Mouse (Mus musculus): Measurements from ENCODE around the gene Slc15a5. TPM values are rescaled to one million over a fixed set of nuclear protein-coding genes. Genes with fewer than 3 reads are reported as not detected.

Gene Slc15a5
- polyA plus RNA-seq, 1 experiment from 2014 or later: not detected

DNA sequence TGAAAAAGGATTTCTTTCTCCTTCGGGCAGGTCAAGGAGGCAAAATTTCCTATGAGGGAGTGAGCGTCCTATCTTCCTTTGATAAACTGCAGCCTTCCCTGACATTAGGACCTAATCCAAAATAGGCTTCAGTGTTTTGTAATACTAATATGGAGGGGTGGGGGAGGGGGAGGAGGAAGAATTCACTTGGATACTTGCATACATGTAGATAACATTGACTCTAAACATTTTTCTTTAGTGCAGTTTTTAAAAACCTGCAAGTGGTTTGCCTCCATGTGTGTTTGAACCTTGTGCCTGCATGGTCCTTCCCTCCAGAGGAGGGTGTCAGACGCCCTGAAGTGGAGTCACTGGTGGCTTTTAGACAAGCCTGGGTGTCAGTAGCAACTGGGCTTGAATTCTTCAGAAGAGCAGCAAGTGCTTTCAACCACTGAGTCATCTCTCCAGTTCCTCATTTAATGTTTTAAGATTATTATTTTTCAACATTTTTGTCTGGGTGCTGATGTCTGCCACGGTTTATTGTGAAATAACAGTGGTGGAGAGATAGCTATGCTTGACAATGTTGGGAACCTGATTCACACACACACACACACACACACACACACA is 8.1 kb downstream of the Slc15a5 start:
- no peak overlapping the region for H3K4me2 ChIP-seq (ENCODE audit: low read length)
- 75% methylated on average over 4 of the region's 4 CpGs for WGBS
- no peak for ATAC-seq (replicated peaks; ENCODE audit: low FRiP score, low TSS enrichment, low read depth)
- DNase-seq (ENCODE audit: low spot score): no peak
- no peaks in the 10 kb centered on the region for H3K9me3 ChIP-seq (ENCODE audit: control insufficient read depth, low read length)
- H3K9ac ChIP-seq (ENCODE audit: low read length): no peak overlapping the region
- H3K36me3 ChIP-seq (ENCODE audit: control insufficient read depth, insufficient read depth, low read length): no peaks in the 10 kb centered on the region
- H3K4me1 ChIP-seq (replicated peaks; ENCODE audit: control insufficient read depth, insufficient read depth, low read length): no peaks in the 10 kb centered on the region
- no peaks in the 10 kb centered on the region for H3K27me3 ChIP-seq (replicated peaks; ENCODE audit: control insufficient read depth, insufficient read depth, low read length)
- H3K4me3 ChIP-seq (ENCODE audit: low read depth, low read length): no peak overlapping the region
- no peak overlapping the region for H3K27ac ChIP-seq (ENCODE audit: low read depth)

DNA sequence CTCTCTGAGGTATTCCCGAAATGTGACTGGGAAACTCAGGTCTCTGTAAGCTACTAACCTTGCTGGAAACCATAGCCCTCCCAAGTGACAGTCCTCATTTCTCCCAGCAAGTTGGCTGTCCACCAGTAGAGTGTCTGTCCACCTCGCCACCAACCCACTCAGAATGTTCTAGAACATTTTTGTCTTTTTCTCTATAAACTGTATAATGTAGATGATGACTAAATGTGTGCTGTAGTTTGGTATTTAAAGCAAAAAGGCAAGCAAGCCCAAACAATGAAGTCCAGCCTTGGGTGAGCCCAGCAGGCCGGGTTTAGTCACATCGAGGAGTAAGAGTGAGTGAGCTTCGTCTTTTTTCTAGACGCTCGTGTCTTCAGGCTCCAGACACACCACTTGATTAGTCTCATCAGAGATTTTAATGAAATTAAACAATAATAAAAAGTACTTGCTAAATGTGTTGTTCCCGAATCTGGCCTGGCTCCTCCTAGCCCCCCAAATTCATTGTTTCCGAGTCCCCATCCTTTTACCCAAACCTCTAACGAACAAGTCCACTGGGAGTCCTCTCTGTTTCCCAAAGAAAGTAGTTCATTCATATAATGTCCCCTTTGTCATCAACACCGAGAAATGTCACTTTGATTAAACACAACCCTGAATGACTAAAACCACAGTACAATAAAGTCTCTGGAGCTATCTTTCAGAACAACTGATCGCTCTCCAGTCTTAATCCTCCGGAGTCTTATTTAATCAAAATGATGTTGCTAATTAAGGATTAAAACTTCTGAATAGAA is 8.8 kb downstream of the Slc15a5 start:
- no peak for ATAC-seq (replicated peaks; ENCODE audit: low FRiP score, low TSS enrichment, low read depth)
- no peaks in the 10 kb centered on the region for H3K4me1 ChIP-seq (replicated peaks; ENCODE audit: control insufficient read depth, insufficient read depth, low read length)
- WGBS: 80% methylated on average over 13 of the region's 13 CpGs

DNA sequence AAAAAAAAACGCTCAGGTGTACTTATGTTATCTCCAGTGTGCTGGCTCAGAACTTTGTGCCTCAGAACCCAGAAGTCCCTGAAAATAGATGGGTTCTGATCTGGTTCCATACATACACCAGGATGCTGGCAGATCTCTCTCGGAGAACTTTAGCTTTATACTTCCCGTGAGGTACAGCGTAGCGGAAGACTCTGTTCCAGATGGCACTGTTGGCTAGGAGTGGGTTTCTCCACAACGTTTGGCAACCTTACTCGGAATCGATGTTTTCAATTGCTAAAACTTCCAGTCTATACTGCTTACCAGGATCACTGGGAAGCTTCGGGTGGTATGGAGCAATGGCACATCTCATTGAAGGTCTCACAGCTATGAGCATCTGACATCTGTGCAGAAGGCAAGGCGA is 9.8 kb downstream of the Slc15a5 start:
- H3K36me3 ChIP-seq (ENCODE audit: control insufficient read depth, insufficient read depth, low read length): no peaks in the 10 kb centered on the region
- H3K9me3 ChIP-seq (ENCODE audit: control insufficient read depth, low read length): no peaks in the 10 kb centered on the region
- WGBS: 93% methylated on average over 10 of the region's 10 CpGs

More for the DNA sequence above, 8.8 kb downstream of the Slc15a5 start:
- H3K36me3 ChIP-seq (ENCODE audit: control insufficient read depth, insufficient read depth, low read length): no peaks in the 10 kb centered on the region
- no peak overlapping the region for H3K4me3 ChIP-seq (ENCODE audit: low read depth, low read length)
- no peak for DNase-seq (ENCODE audit: low spot score)
- H3K4me2 ChIP-seq (ENCODE audit: low read length): no peak overlapping the region
- H3K27me3 ChIP-seq (replicated peaks; ENCODE audit: control insufficient read depth, insufficient read depth, low read length): no peaks in the 10 kb centered on the region
- H3K27ac ChIP-seq (ENCODE audit: low read depth): no peak overlapping the region
- H3K9ac ChIP-seq (ENCODE audit: low read length): no peak overlapping the region
- H3K9me3 ChIP-seq (ENCODE audit: control insufficient read depth, low read length): no peaks in the 10 kb centered on the region

DNA sequence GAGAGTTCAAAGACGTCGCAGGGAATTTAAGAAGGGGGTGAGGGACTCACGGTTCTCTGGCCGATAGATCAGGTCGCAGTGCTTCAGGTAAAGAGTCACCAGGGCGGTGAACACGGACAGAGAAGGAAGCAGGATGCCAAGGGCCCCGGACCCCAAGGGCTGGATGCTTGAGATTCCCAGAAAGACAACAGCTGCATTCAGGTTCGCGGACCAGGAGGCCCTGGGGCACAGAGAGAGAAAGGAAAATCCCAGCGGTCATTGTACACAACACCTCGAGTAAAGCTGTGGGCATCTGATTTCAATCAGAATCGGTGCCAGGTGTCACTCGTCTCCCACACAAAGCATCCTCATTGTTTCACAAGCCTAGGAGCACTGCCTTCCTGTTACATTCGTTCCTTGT is 24.1 kb downstream of the Slc15a5 start:
- H3K4me1 ChIP-seq (replicated peaks; ENCODE audit: control insufficient read depth, insufficient read depth, low read length): no peaks in the 10 kb centered on the region

More for the DNA sequence above, 9.8 kb downstream of the Slc15a5 start:
- Histone ChIP-seq H3K4me1 (replicated peaks; ENCODE audit: control insufficient read depth, insufficient read depth, low read length) (no peaks in the 10 kb centered on the region), H3K27ac (ENCODE audit: low read depth) (no peak overlapping the region), H3K27me3 (replicated peaks; ENCODE audit: control insufficient read depth, insufficient read depth, low read length) (no peaks in the 10 kb centered on the region), H3K4me3 (ENCODE audit: low read depth, low read length) (no peak overlapping the region), H3K4me2 (ENCODE audit: low read length) (no peak overlapping the region), H3K9ac (ENCODE audit: low read length) (no peak overlapping the region)
- DNase-seq (ENCODE audit: low spot score) (no peak), ATAC-seq (replicated peaks; ENCODE audit: low FRiP score, low TSS enrichment, low read depth) (no peak)

DNA sequence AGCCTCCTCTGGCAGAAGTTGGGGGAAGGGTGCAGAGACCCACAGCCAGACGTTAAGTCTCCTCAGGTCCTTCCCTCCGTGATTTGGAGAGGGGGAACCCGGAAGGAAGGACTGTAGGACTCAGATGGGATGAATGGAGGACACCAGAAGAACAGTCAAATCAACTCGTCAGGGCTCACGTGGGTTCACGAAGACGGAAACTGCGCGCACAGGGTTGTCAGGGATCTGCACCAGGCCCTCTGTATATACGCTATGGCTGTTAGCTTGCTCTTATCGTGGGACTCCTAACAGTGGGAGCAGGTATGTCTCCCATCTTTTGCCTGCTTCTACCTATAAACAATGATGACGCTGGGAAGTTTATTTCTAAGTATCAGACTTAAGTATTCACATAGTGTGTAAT is 24.8 kb downstream of the Slc15a5 start:
- 88% methylated on average over 12 of the region's 12 CpGs for WGBS

More for the DNA sequence above, 24.1 kb downstream of the Slc15a5 start:
- no peak for ATAC-seq (replicated peaks; ENCODE audit: low FRiP score, low TSS enrichment, low read depth)
- H3K27me3 ChIP-seq (replicated peaks; ENCODE audit: control insufficient read depth, insufficient read depth, low read length): no peaks in the 10 kb centered on the region
- no peak overlapping the region for H3K27ac ChIP-seq (ENCODE audit: low read depth)
- no peak overlapping the region for H3K9ac ChIP-seq (ENCODE audit: low read length)
- no peak for DNase-seq (ENCODE audit: low spot score)
- no peak overlapping the region for H3K4me2 ChIP-seq (ENCODE audit: low read length)
- H3K9me3 ChIP-seq (ENCODE audit: control insufficient read depth, low read length): no peaks in the 10 kb centered on the region
- H3K36me3 ChIP-seq (ENCODE audit: control insufficient read depth, insufficient read depth, low read length): no peaks in the 10 kb centered on the region
- H3K4me3 ChIP-seq (ENCODE audit: low read depth, low read length): no peak overlapping the region
- WGBS: 33% methylated on average over 15 of the region's 15 CpGs

DNA sequence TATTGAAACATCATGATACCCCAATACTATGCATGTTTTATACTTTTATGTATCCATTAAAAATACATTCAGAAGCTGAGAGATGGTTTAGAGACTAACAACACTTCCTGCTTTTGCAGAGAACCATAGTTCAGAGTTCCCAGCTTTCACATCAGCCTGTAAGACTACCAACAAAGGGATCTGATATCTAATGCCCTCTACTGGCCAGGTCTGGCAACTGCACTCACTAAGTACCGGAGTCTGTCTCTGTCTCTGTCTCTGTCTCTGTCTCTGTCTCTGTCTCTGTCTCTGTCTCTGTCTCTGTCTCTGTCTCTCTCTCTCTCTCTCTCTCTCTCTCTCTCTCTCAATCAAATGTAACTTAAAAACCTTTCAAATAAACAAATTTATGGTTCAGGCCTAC is 25.6 kb downstream of the Slc15a5 start:
- Histone ChIP-seq H3K36me3 (ENCODE audit: control insufficient read depth, insufficient read depth, low read length) (no peaks in the 10 kb centered on the region), H3K27me3 (replicated peaks; ENCODE audit: control insufficient read depth, insufficient read depth, low read length) (no peaks in the 10 kb centered on the region), H3K4me3 (ENCODE audit: low read depth, low read length) (no peak overlapping the region), H3K9ac (ENCODE audit: low read length) (no peak overlapping the region), H3K9me3 (ENCODE audit: control insufficient read depth, low read length) (no peaks in the 10 kb centered on the region), H3K27ac (ENCODE audit: low read depth) (no peak overlapping the region), H3K4me1 (replicated peaks; ENCODE audit: control insufficient read depth, insufficient read depth, low read length) (no peaks in the 10 kb centered on the region), H3K4me2 (ENCODE audit: low read length) (no peak overlapping the region)
- 70% methylated on average over 1 of the region's 1 CpGs for WGBS
- ATAC-seq (replicated peaks; ENCODE audit: low FRiP score, low TSS enrichment, low read depth) (no peak), DNase-seq (ENCODE audit: low spot score) (no peak)

More for the DNA sequence above, 24.8 kb downstream of the Slc15a5 start:
- Histone ChIP-seq H3K27me3 (replicated peaks; ENCODE audit: control insufficient read depth, insufficient read depth, low read length) (no peaks in the 10 kb centered on the region), H3K4me3 (ENCODE audit: low read depth, low read length) (no peak overlapping the region), H3K4me1 (replicated peaks; ENCODE audit: control insufficient read depth, insufficient read depth, low read length) (no peaks in the 10 kb centered on the region), H3K9me3 (ENCODE audit: control insufficient read depth, low read length) (no peaks in the 10 kb centered on the region), H3K4me2 (ENCODE audit: low read length) (no peak overlapping the region), H3K9ac (ENCODE audit: low read length) (no peak overlapping the region), H3K36me3 (ENCODE audit: control insufficient read depth, insufficient read depth, low read length) (no peaks in the 10 kb centered on the region), H3K27ac (ENCODE audit: low read depth) (no peak overlapping the region)
- ATAC-seq (replicated peaks; ENCODE audit: low FRiP score, low TSS enrichment, low read depth) (no peak), DNase-seq (ENCODE audit: low spot score) (no peak)

DNA sequence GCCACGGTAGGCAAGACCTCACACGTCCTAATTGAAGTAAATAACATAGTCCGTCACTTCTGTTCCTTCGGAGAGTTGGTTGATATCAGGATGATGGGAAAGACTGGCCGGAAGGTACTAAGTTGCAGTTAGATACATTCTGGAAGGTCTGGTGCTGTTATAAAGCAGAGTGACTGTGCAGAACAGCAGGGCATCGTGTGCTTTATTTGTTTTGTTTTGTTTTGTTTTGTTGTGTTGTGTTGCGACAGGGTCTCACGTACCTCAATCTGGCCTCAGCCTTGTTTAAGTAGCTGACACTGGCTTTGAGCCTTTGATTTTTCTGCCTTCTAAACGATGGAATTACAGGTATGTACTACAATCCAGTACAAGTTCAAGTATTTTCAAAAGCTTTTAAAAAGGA is 26.0 kb downstream of the Slc15a5 start:
- Histone ChIP-seq H3K4me3 (ENCODE audit: low read depth, low read length) (no peak overlapping the region), H3K27me3 (replicated peaks; ENCODE audit: control insufficient read depth, insufficient read depth, low read length) (no peaks in the 10 kb centered on the region), H3K27ac (ENCODE audit: low read depth) (no peak overlapping the region), H3K4me1 (replicated peaks; ENCODE audit: control insufficient read depth, insufficient read depth, low read length) (no peaks in the 10 kb centered on the region), H3K9me3 (ENCODE audit: control insufficient read depth, low read length) (no peaks in the 10 kb centered on the region), H3K9ac (ENCODE audit: low read length) (no peak overlapping the region), H3K4me2 (ENCODE audit: low read length) (no peak overlapping the region), H3K36me3 (ENCODE audit: control insufficient read depth, insufficient read depth, low read length) (no peaks in the 10 kb centered on the region)
- DNase-seq (ENCODE audit: low spot score) (no peak), ATAC-seq (replicated peaks; ENCODE audit: low FRiP score, low TSS enrichment, low read depth) (no peak)
- 86% methylated on average over 9 of the region's 9 CpGs for WGBS

DNA sequence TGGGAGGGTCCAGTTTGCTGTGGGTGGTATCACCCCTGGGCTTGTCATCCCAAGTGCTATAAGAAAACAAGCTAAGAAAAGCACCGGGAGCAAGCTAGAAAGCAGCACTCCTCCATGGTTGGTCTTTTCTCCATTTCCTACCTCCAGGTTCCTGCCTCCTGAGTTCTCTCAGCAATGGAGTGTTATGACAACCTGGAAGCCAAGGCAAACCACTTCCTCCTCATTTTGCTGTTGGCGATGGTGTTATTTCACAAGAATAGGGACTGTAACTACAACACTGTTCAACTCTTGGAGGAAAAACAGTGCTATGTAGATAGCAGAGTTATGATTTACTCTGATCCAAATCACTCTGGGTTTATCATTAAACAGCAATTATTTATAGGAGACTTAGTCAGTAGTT is 34.4 kb downstream of the Slc15a5 start:
- H3K4me3 ChIP-seq (ENCODE audit: low read depth, low read length): no peak overlapping the region
- no peaks in the 10 kb centered on the region for H3K27me3 ChIP-seq (replicated peaks; ENCODE audit: control insufficient read depth, insufficient read depth, low read length)
- no peak overlapping the region for H3K27ac ChIP-seq (ENCODE audit: low read depth)
- H3K9me3 ChIP-seq (ENCODE audit: control insufficient read depth, low read length): no peaks in the 10 kb centered on the region
- DNase-seq (ENCODE audit: low spot score) (no peak), ATAC-seq (replicated peaks; ENCODE audit: low FRiP score, low TSS enrichment, low read depth) (no peak)
- H3K4me2 ChIP-seq (ENCODE audit: low read length): no peak overlapping the region
- H3K4me1 ChIP-seq (replicated peaks; ENCODE audit: control insufficient read depth, insufficient read depth, low read length): no peaks in the 10 kb centered on the region
- H3K9ac ChIP-seq (ENCODE audit: low read length): no peak overlapping the region
- 86% methylated on average over 2 of the region's 2 CpGs for WGBS
- H3K36me3 ChIP-seq (ENCODE audit: control insufficient read depth, insufficient read depth, low read length): no peaks in the 10 kb centered on the region

DNA sequence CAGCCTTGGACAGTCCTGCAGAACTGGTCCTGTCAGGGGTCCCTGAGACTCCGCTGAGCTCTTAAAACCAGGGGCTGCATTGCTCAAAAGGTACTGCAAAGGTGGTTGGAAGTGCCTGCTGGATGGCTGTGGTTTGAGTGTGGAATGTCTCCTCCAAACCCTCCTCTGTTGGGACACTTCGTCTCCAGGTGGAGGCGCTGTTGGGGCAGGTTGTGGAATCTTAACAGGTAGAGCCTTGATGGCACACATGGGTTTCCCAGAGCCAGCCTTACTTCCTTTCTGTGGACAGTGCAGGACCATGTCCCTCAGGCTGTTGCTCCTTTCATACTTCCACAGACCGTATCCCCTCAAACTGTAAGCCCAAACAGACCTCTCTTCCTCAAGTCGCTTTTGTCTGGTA is 36.8 kb downstream of the Slc15a5 start:
- WGBS: 93% methylated on average over 5 of the region's 5 CpGs
- Histone ChIP-seq H3K4me1 (replicated peaks; ENCODE audit: control insufficient read depth, insufficient read depth, low read length) (no peaks in the 10 kb centered on the region), H3K27me3 (replicated peaks; ENCODE audit: control insufficient read depth, insufficient read depth, low read length) (no peaks in the 10 kb centered on the region), H3K4me3 (ENCODE audit: low read depth, low read length) (no peak overlapping the region), H3K4me2 (ENCODE audit: low read length) (no peak overlapping the region), H3K9ac (ENCODE audit: low read length) (no peak overlapping the region), H3K36me3 (ENCODE audit: control insufficient read depth, insufficient read depth, low read length) (no peaks in the 10 kb centered on the region), H3K9me3 (ENCODE audit: control insufficient read depth, low read length) (no peaks in the 10 kb centered on the region), H3K27ac (ENCODE audit: low read depth) (no peak overlapping the region)
- ATAC-seq (replicated peaks; ENCODE audit: low FRiP score, low TSS enrichment, low read depth) (no peak), DNase-seq (ENCODE audit: low spot score) (no peak)
